Mouse (Mus musculus): ENCODE results near the gene Wwox.

GRCm38 (mm10) chr8:114440205-114440589 is 742 bp downstream of the Wwox start:
- no peak; the same call in 1 of the 2 replicates for TF ChIP-seq CTCF (IDR thresholded peaks at IDR 0.05; ENCODE audit: control insufficient read depth, insufficient read depth, insufficient replicate concordance, low read depth, low read length)
- TF ChIP-seq POLR2A (IDR thresholded peaks at IDR 0.05; ENCODE audit: control insufficient read depth, low read depth, low read length), result no peak
